Mouse (Mus musculus) neural tube, embryonic 13.5 days (tissue): ENCODE data around the gene Kpna4. TPM values are rescaled to one million over a fixed set of nuclear protein-coding genes. Genes with fewer than 3 reads are reported as not detected.
A peak's percentile ranks its signal among the peaks of the same experiment; 100 is the strongest.

Experiments
- ATAC-seq: fragments of 200-750 bp; cut with Nextera tagmentation; 2 replicates; pipeline ENCODE4 v1.8.0; 2017; ENCODE audit warnings: low read depth, mild to moderate bottlenecking, moderate TSS enrichment, moderate library complexity
- H3K27ac ChIP-seq: fragments of 300-500 bp; sonication (generic); replicated peaks from 2 replicates; pipeline ENCODE4 v1.5.1; 2015; ENCODE audit warnings: moderate library complexity, mild to moderate bottlenecking, inconsistent platforms
- H3K27me3 ChIP-seq: fragments of 300-500 bp; sonication (generic); 2 replicates; pipeline ENCODE4 v1.6.1; 2015; ENCODE audit warnings: mild to moderate bottlenecking, inconsistent platforms
- H3K36me3 ChIP-seq: fragments of 300-500 bp; sonication (generic); 2 replicates; pipeline ENCODE4 v1.6.1; 2015; ENCODE audit warnings: mild to moderate bottlenecking, inconsistent platforms
- H3K4me1 ChIP-seq: fragments of 300-500 bp; sonication (generic); replicated peaks from 2 replicates; pipeline ENCODE4 v1.6.1; 2015; ENCODE audit warnings: inconsistent platforms
- H3K4me2 ChIP-seq: fragments of 300-500 bp; sonication (generic); 2 replicates; pipeline ENCODE4 v1.6.1; 2015; ENCODE audit warnings: inconsistent platforms, mild to moderate bottlenecking, moderate library complexity
- H3K4me3 ChIP-seq: fragments of 300-500 bp; sonication (generic); 2 replicates; pipeline ENCODE4 v1.5.1; 2015; ENCODE audit warnings: mild to moderate bottlenecking, inconsistent platforms
- H3K9ac ChIP-seq: fragments of 300-500 bp; sonication (generic); 2 replicates; pipeline ENCODE4 v1.6.1; 2015; ENCODE audit warnings: moderate library complexity, mild to moderate bottlenecking, inconsistent platforms
- H3K9me3 ChIP-seq: fragments of 300-500 bp; sonication (generic); 2 replicates; pipeline ENCODE4 v1.6.1; 2016; ENCODE audit warnings: inconsistent platforms
- WGBS: fragments of 180-500 bp; shearing (Covaris S2); methylation state at CpG from one replicate; pipeline ENCODE4 v1.1.7; 2015; 5-methylcytosine and 5-hydroxymethylcytosine counted together
- polyA plus RNA-seq: library from polyadenylated mRNA; unstranded; fragments of >200 nt; fragmentation: Nextera tagmentation; extraction: Ambion mirVana; gene quantifications from 2 replicates; pipeline ENCODE4 v1.2.1, GENCODE M21; 2015

Gene Kpna4
- polyA plus RNA-seq, 1 experiment from 2014 or later, result 31.8 TPM

DNA sequence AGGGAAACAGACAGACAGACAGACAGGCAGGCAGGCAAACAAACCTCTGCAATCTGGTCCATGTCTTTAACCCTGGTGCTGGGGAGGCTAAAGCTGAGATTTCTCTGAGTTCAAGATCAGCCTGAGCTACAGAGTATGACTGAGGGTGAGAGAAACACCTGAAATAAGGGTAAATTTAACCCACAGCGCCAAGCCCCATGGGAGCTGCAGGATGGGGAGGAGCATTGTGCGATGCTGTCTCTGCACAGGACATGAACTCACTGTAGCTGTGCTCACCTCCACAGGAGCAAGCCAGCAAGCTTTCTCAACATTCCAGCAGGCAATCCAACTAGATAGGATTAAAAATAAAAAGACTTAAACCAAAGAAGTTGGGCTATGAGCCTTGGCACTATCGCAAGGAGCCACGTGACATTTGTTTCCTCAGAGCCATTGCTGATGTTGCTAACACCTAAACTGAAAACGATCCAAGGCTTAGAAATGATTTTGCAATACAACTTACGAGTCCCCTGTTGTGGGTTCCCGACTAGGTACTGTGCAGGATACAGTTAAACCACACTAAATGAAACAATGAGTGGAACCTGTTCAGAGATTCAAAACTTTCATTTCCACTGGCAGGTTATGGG lies 15.6 kb upstream of the Kpna4 start:
- H3K4me2 ChIP-seq, result no peak overlapping the region
- H3K4me3 ChIP-seq, result no peak overlapping the region
- H3K4me1 ChIP-seq, result no peaks in the 10 kb centered on the region
- no peaks in the 10 kb centered on the region for H3K36me3 ChIP-seq
- peaks cover 7% of the 10 kb centered on the region; the same call in 1 of the 2 replicates for H3K9me3 ChIP-seq
- ATAC-seq, result no peak
- H3K27ac ChIP-seq, result no peak overlapping the region
- WGBS, result 92% methylated on average over 7 of the region's 7 CpGs
- no peak overlapping the region for H3K9ac ChIP-seq
- no peaks in the 10 kb centered on the region for H3K27me3 ChIP-seq

DNA sequence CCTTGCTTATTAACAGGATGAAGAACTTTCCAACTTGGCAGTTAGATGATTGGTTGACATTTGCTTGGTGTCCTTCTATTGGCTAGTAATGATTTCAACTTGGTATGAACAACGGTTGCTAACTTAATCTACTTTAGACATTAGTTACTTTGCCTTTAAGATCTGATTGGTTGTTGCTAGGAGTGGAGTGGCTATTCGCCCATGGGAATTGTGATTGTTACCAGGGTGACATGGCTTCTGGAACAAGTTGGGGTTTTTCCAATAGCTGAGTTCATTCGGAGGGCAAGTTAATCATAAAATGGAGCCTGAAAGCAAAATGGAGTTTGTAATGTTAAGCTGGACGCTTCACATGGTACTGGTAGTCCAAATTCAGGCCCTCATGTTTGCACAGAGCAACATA lies 13.9 kb upstream of the Kpna4 start:
- peaks cover 7% of the 10 kb centered on the region; the same call in 1 of the 2 replicates for H3K9me3 ChIP-seq
- 78% methylated on average over 4 of the region's 4 CpGs for WGBS
- ATAC-seq, result no peak
- H3K4me1 ChIP-seq, result no peaks in the 10 kb centered on the region
- no peak overlapping the region for H3K4me3 ChIP-seq
- H3K36me3 ChIP-seq, result no peaks in the 10 kb centered on the region
- no peak overlapping the region for H3K9ac ChIP-seq
- no peak overlapping the region for H3K27ac ChIP-seq
- H3K27me3 ChIP-seq, result no peaks in the 10 kb centered on the region
- no peak overlapping the region for H3K4me2 ChIP-seq

DNA sequence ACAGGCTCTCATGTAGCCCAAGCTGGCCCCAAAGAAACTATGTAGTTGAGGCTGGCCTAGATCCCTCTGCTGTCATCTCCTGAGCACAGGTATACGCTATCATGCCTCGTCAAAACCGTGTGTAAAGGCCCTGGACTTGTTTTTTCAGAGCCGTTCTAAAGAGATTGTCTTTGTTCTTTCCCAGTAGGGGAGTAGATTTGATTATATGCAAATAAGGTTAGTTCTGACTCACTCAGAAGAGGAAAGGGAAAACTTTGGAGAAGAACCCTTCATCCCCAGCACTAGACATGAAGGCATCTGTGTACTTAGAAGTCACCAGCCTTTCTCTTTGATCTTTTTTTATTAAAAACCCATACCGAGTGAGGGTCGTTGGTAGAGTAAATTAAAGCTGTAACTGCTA lies 9.1 kb upstream of the Kpna4 start:
- no peaks in the 10 kb centered on the region for H3K27me3 ChIP-seq
- no peak overlapping the region for H3K9ac ChIP-seq
- no peak for ATAC-seq
- 0 out of 2 replicates have a peak, but pooled peaks cover 5% of the 10 kb centered on the region for H3K4me1 ChIP-seq
- no peak overlapping the region for H3K27ac ChIP-seq
- H3K36me3 ChIP-seq, result no peaks in the 10 kb centered on the region
- no peaks in the 10 kb centered on the region for H3K9me3 ChIP-seq
- 81% methylated on average over 6 of the region's 6 CpGs for WGBS
- H3K4me3 ChIP-seq, result no peak overlapping the region
- H3K4me2 ChIP-seq, result no peak overlapping the region

DNA sequence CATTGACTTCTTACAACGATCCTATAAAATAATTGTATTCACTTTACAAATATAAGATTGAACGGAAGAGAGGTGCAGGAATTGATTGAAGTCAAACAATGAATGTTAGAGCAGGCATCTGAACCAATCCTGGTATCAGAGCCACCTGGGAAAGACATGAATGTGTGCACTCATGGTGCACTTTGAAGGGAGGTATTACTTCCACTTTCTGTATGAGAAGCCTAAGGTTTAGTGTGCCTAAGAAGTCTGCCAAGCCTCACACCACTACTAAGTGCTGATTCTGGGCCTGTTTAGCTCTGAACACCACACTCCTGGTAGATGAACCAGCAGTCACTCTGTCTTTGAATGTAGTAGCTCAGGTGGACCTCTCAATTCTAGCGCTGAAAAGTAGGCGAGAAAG lies 4.1 kb upstream of the Kpna4 start:
- H3K27me3 ChIP-seq, result peaks cover 5% of the 10 kb centered on the region; the same call in 1 of the 2 replicates
- 89% methylated on average over 4 of the region's 4 CpGs for WGBS
- no peak overlapping the region for H3K4me3 ChIP-seq
- H3K27ac ChIP-seq, result no peak overlapping the region
- H3K9me3 ChIP-seq, result no peaks in the 10 kb centered on the region
- ATAC-seq, result no peak
- H3K4me2 ChIP-seq, result no peak overlapping the region
- no peaks in the 10 kb centered on the region for H3K36me3 ChIP-seq
- no peak overlapping the region for H3K9ac ChIP-seq
- H3K4me1 ChIP-seq, result peaks cover 9% of the 10 kb centered on the region; the same call in 1 of the 2 replicates

DNA sequence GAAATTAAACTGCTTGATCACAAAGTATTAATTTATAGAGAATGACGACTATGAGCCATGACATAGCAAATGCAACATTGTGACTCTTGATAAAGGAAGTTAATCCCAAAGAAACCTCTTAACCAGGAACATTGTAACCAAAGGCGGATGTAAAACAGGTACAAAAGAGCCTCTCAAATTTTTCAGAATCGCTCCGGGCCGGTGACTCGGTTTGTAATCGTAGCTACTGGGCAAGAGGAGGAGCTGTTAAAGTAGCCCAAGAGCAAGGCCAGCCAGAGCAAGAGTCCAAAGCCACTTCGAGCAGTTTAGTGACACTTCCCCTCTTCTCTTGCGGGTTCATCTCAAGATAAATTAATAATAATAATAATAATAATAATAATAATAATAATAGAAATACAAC lies 780 bp upstream of the Kpna4 start:
- peak overlapping the region; percentile 95 for H3K9ac ChIP-seq
- peaks cover 5% of the 10 kb centered on the region; the same call in 1 of the 2 replicates for H3K27me3 ChIP-seq
- no peaks in the 10 kb centered on the region for H3K36me3 ChIP-seq
- H3K27ac ChIP-seq, result no peak overlapping the region
- ATAC-seq, result no peak
- peak overlapping the region; percentile 94 for H3K4me3 ChIP-seq
- peaks cover 25% of the 10 kb centered on the region for H3K4me1 ChIP-seq
- no peaks in the 10 kb centered on the region for H3K9me3 ChIP-seq
- H3K4me2 ChIP-seq, result peak overlapping the region; percentile 73
- WGBS, result 5% methylated on average over 9 of the region's 9 CpGs

DNA sequence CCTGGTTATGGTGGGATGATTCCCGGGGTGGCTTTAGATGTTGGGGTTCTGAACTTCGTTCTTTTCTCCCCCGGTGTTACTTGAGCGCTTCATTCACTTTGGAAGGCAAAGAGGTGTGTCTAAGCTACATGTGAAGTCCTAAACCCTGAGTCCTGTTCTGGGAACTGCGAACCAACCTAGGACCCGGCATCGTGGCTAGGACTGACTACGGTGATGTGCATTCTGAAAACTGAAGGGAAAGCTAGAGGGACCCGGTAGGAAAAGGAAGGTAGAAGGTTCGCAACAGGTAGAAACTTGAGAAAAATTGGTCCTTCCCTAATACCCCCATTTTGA lies 399 bp upstream of the Kpna4 start:
- Histone ChIP-seq H3K9me3 (no peaks in the 10 kb centered on the region), H3K4me3 (peak overlapping the region; percentile 94), H3K27me3 (peaks cover 5% of the 10 kb centered on the region; the same call in 1 of the 2 replicates), H3K4me2 (peak overlapping the region; percentile 73), H3K4me1 (peaks cover 25% of the 10 kb centered on the region), H3K27ac (peak overlapping the region; percentile 96), H3K36me3 (no peaks in the 10 kb centered on the region), H3K9ac (peak overlapping the region; percentile 95)
- under 1% methylated on average over 10 of the region's 10 CpGs for WGBS
- ATAC-seq, result peak; percentile 75

DNA sequence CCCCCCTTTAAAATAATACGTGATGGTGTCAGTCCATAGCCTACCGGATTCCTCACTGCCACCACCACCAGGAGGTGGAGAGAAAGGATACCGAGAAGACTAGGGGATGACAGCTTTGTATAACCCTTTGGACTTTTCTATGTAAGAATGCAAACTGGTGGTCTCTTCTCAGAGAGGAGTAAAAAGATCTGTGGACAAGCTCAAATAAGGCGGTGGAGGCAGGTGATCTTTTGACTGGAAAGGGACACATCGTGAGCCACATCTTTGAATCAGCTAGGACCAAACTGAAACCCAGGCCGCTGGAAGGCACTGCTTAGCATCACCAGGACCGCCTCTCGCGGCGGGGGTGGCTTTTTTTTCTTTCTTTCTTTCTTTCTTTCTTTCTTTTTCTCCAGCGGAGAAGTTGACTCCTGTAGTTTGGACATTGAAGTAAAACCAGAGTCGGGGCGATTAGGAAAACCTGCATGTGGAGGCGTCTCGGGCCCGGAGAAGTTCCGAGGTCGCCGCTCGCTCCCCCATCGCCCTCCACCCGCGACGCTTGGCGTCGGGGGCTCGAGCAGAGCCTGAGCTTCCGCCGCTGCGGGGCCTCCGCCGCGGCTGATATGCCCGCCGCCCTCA lies 913 bp downstream of the Kpna4 start:
- Histone ChIP-seq H3K27me3 (peaks cover 5% of the 10 kb centered on the region; the same call in 1 of the 2 replicates), H3K9me3 (no peaks in the 10 kb centered on the region), H3K4me3 (peak overlapping the region; percentile 94), H3K4me1 (peaks cover 25% of the 10 kb centered on the region), H3K27ac (peak overlapping the region; percentile 96), H3K36me3 (no peaks in the 10 kb centered on the region), H3K4me2 (peak overlapping the region; percentile 73), H3K9ac (peak overlapping the region; percentile 95)
- ATAC-seq, result no peak
- under 1% methylated on average over 35 of the region's 35 CpGs for WGBS

DNA sequence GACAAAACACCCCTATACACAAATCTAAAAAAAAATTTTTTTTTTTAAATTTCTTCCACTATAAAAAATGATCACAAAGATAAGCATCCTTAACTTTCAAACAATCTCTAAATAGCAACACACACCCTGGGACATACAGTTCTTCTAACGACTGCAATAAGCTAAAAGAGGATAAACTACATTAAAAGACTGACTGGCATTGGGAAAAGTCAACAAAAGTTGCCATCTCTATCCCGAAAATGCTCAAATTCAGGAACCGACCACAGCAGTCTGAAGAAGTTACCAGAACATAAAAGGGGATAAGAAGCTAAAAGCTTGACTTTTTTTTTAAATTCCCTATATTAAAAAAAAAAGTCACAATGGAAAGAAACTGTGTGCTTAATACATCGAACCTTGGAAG lies 1.5 kb downstream of the Kpna4 start:
- 21% methylated on average over 4 of the region's 4 CpGs for WGBS
- ATAC-seq, result no peak
- peak overlapping the region; percentile 96 for H3K27ac ChIP-seq

DNA sequence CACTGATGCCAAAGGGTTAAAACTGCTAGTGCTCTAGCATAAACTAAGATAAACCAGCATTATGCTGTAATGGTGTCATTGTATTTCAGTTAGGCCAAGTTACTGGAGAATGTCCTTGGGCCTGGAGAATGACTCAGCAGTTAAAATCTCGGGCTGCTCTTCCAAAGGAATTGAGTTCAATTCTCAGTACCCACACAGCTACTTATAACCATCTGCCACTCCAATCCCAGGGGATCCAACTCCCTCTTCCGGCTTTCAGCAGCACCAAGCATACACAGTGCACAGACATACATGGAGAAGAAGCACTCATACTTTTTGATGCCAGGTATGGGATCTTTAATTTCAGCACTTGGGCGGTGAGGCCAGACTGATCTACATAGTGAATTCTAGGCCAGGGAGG lies 8.1 kb downstream of the Kpna4 start:
- H3K36me3 ChIP-seq, result no peaks in the 10 kb centered on the region
- H3K4me1 ChIP-seq, result peaks cover 29% of the 10 kb centered on the region
- H3K9ac ChIP-seq, result no peak overlapping the region
- peak; percentile 63; the same call in 1 of the 2 replicates for ATAC-seq
- no peak overlapping the region for H3K4me3 ChIP-seq
- no peaks in the 10 kb centered on the region for H3K9me3 ChIP-seq
- H3K27ac ChIP-seq, result no peak overlapping the region
- H3K4me2 ChIP-seq, result no peak overlapping the region
- WGBS, result 48% methylated on average over 3 of the region's 3 CpGs
- no peaks in the 10 kb centered on the region for H3K27me3 ChIP-seq

More for the DNA sequence above, 1.5 kb downstream of the Kpna4 start:
- Histone ChIP-seq H3K9ac (peak overlapping the region; percentile 95), H3K4me2 (peak overlapping the region; percentile 73), H3K9me3 (no peaks in the 10 kb centered on the region), H3K4me3 (peak overlapping the region; percentile 94), H3K4me1 (peaks cover 25% of the 10 kb centered on the region), H3K27me3 (peaks cover 5% of the 10 kb centered on the region; the same call in 1 of the 2 replicates), H3K36me3 (no peaks in the 10 kb centered on the region)

DNA sequence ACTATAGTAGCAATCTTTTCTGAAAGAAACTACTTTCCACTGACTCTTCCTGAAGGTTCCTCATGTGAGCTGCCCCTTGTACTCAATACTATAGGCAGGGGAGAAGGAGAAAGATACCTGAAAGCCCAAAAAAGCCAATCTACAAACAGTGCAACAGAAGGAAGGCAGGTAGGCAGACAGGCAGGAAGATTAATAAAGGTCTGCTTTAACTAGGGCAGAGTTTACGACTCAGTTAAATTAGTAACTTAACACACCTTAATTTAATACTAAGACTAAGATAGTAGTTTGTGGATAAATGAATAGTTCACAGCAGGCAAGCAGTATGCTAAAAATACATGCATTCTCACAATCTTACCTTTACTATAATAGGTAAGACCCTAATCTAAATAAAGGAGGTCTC lies 12.2 kb downstream of the Kpna4 start:
- Histone ChIP-seq H3K4me3 (no peak overlapping the region), H3K4me2 (no peak overlapping the region), H3K27ac (no peak overlapping the region), H3K36me3 (no peaks in the 10 kb centered on the region), H3K9me3 (no peaks in the 10 kb centered on the region), H3K9ac (no peak overlapping the region), H3K4me1 (peaks cover 23% of the 10 kb centered on the region), H3K27me3 (no peaks in the 10 kb centered on the region)
- WGBS, result 96% methylated on average over 1 of the region's 1 CpGs
- ATAC-seq, result no peak

DNA sequence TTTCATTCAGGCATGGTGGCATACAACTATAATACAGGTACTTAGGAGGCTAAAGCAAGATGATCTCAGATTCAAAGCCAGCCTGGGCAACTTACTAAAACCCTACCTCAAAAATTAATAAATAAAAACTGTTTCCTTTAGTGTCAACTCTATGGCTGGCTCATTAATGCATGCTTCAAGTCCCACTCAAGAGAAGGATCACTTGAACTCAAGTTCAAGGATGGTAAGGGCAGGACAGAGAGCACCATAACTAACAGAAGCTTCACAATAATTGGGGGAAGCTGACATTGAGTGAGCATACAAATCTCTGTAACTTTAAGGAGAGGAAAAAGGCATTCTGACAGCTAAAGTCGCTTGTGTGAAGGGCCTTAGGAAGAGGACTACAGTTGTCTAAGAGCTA lies 13.0 kb downstream of the Kpna4 start:
- H3K36me3 ChIP-seq, result no peaks in the 10 kb centered on the region
- H3K4me3 ChIP-seq, result no peak overlapping the region
- H3K27me3 ChIP-seq, result no peaks in the 10 kb centered on the region
- no peaks in the 10 kb centered on the region for H3K9me3 ChIP-seq
- 86% methylated on average over 1 of the region's 1 CpGs for WGBS
- no peak overlapping the region for H3K9ac ChIP-seq
- no peak for ATAC-seq
- H3K4me2 ChIP-seq, result no peak overlapping the region
- no peak overlapping the region for H3K27ac ChIP-seq
- peaks cover 21% of the 10 kb centered on the region for H3K4me1 ChIP-seq

DNA sequence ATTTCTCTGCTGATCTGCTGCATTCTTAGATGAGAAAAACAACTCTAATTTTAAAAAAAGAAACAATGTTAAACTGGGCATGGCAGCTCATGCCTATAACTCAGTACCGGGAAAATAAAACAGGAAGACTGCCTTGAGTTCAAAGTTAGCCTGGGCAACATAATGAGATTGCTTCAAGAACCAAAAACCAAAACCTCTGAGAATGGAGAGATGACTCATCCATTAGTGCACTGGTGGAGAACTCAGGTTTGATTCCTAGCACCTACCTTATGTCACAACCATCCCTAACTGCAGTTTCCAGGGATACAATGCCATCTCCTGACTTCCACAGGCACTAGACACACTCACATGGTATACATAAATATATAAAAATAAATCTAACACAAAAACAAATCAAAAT lies 17.8 kb downstream of the Kpna4 start:
- no peaks in the 10 kb centered on the region for H3K4me1 ChIP-seq
- no peaks in the 10 kb centered on the region for H3K9me3 ChIP-seq
- no peak overlapping the region for H3K27ac ChIP-seq
- no peaks in the 10 kb centered on the region for H3K27me3 ChIP-seq
- H3K4me2 ChIP-seq, result no peak overlapping the region
- H3K4me3 ChIP-seq, result no peak overlapping the region
- H3K9ac ChIP-seq, result no peak overlapping the region
- no peaks in the 10 kb centered on the region for H3K36me3 ChIP-seq
- 98% methylated on average over 1 of the region's 1 CpGs for WGBS
- ATAC-seq, result no peak

DNA sequence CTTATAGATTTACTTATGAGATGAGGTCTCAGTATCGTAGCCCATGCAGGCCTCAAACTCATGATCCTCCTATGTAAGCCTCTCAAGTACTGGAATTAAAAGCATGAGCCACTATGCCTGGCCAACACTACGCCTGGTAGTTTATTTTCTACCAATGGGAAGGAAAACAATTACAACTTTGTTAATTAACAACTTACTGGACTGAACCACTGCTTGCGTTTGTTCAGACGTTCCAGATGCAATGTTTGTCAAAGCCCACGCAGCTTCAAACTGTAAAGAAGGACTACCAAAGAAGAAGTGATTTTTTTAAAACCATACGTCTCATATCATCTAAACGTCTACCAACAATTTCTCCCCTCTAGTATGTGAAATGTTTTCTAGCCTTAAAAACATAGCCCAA lies 32.5 kb downstream of the Kpna4 start:
- Histone ChIP-seq H3K4me1 (no peaks in the 10 kb centered on the region), H3K27me3 (no peaks in the 10 kb centered on the region), H3K9ac (no peak overlapping the region), H3K4me2 (no peak overlapping the region), H3K36me3 (peaks cover 54% of the 10 kb centered on the region), H3K27ac (no peak overlapping the region), H3K4me3 (no peak overlapping the region), H3K9me3 (no peaks in the 10 kb centered on the region)
- ATAC-seq, result no peak
- 95% methylated on average over 7 of the region's 7 CpGs for whole genome bisulfite sequencing
